Mouse (Mus musculus) G1E (cell line): ENCODE data around the gene St6galnac3.

Source experiments
- CTCF ChIP-seq: IDR thresholded peaks from 2 replicates; pipeline ENCODE4 v1.5.1; 2012; ENCODE audit warnings: low read depth, low read length, inconsistent platforms, mixed read lengths
- TAL1 ChIP-seq: conservative IDR thresholded peaks from 2 replicates; pipeline ENCODE4 v1.6.1; 2012; ENCODE audit warnings: low read depth, low read length, inconsistent platforms, mixed read lengths

DNA sequence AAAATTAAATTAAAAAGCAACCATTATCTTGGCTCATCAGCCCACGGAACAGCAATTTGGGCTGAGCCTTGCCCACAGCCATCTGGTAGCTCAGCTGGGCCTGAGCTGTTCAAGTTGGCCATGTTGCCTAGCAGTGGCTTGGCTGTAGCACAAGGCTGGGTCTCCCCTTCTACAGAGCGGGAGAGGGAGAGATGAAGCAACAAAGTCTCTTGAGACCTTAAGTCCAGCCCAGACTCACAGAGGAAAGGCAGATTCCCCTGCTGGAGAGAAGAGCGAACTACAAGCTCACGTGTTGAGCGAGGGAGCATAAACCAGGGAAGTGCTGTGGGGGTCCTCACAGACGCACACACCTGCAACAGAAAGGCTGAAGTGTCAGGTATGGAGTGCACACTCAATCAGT, 126.3 kb downstream of the St6galnac3 start:
- TF ChIP-seq CTCF (no peak), TAL1 (no peak)
